Mouse (Mus musculus): Measurements from ENCODE around the gene Pcyt1b. TPM values are rescaled to one million over a fixed set of nuclear protein-coding genes. Genes with fewer than 3 reads are reported as not detected.

Pcyt1b gene
- polyA plus RNA-seq, 2 experiments, result 2.1 to 3.4 TPM

GRCm38 (mm10) chrX:93674432-93674831 is 19.8 kb downstream of the Pcyt1b start:
- Histone ChIP-seq H3K9ac (ENCODE audit: low read depth, low read length, severe bottlenecking) (no peak overlapping the region), H3K27me3 (ENCODE audit: control insufficient read depth, insufficient read depth, low read length) (no peaks in the 10 kb centered on the region), H3K4me1 (ENCODE audit: control insufficient read depth, insufficient read depth, low read length) (no peaks in the 10 kb centered on the region), H3K4me3 (replicated peaks; ENCODE audit: low read length) (no peak overlapping the region), H3K4me2 (replicated peaks; ENCODE audit: low read depth, low read length, severe bottlenecking) (peak overlapping the region; percentile 51; the same call in 1 of the 2 replicates), H3K9me3 (ENCODE audit: control insufficient read depth, low read length) (no peaks in the 10 kb centered on the region), H3K27ac (replicated peaks; ENCODE audit: low read depth, low read length) (no peak overlapping the region), H3K36me3 (ENCODE audit: control insufficient read depth, insufficient read depth, low read length) (no peaks in the 10 kb centered on the region)
- WGBS, result 47% methylated on average over 3 of the region's 3 CpGs
- no peak for TF ChIP-seq POLR2A (IDR thresholded peaks at IDR 0.05; ENCODE audit: borderline replicate concordance, extremely low read depth, insufficient read depth, insufficient read length)
- ATAC-seq (ENCODE audit: low FRiP score, low read depth) (no peak), DNase-seq (ENCODE audit: low spot score) (no peak)

- Histone ChIP-seq H3K27ac (replicated peaks; ENCODE audit: low read depth, low read length) (peak overlapping the region; percentile 71), H3K4me3 (replicated peaks; ENCODE audit: low read length) (peak overlapping the region; percentile 35)
- ATAC-seq (ENCODE audit: low FRiP score, low read depth), result peak; percentile 96
Measured at GRCm38 (mm10) chrX:93674836-93675795, 20.5 kb downstream of the Pcyt1b start.

GRCm38 (mm10) chrX:93676228-93676627 is 21.6 kb downstream of the Pcyt1b start:
- Histone ChIP-seq H3K36me3 (ENCODE audit: control insufficient read depth, insufficient read depth, low read length) (no peaks in the 10 kb centered on the region), H3K27ac (replicated peaks; ENCODE audit: low read depth, low read length) (no peak overlapping the region), H3K9ac (ENCODE audit: low read depth, low read length, severe bottlenecking) (no peak overlapping the region), H3K27me3 (ENCODE audit: control insufficient read depth, insufficient read depth, low read length) (no peaks in the 10 kb centered on the region), H3K4me1 (ENCODE audit: control insufficient read depth, insufficient read depth, low read length) (no peaks in the 10 kb centered on the region), H3K4me2 (replicated peaks; ENCODE audit: low read depth, low read length, severe bottlenecking) (peak overlapping the region; percentile 51), H3K9me3 (ENCODE audit: control insufficient read depth, low read length) (no peaks in the 10 kb centered on the region), H3K4me3 (replicated peaks; ENCODE audit: low read length) (peak overlapping the region; percentile 35; the same call in 1 of the 2 replicates)
- DNase-seq (ENCODE audit: low spot score), result no peak
- no peak for TF ChIP-seq POLR2A (IDR thresholded peaks at IDR 0.05; ENCODE audit: borderline replicate concordance, extremely low read depth, insufficient read depth, insufficient read length)
- ATAC-seq (ENCODE audit: low FRiP score, low read depth), result no peak
- WGBS, result 52% methylated on average over 2 of the region's 2 CpGs

More at GRCm38 (mm10) chrX:93674836-93675795, 20.5 kb downstream of the Pcyt1b start:
- Histone ChIP-seq H3K4me1 (ENCODE audit: control insufficient read depth, insufficient read depth, low read length) (no peaks in the 10 kb centered on the region), H3K4me2 (replicated peaks; ENCODE audit: low read depth, low read length, severe bottlenecking) (peak overlapping the region; percentile 51), H3K9ac (ENCODE audit: low read depth, low read length, severe bottlenecking) (peak overlapping the region; percentile 46), H3K9me3 (ENCODE audit: control insufficient read depth, low read length) (no peaks in the 10 kb centered on the region), H3K27me3 (ENCODE audit: control insufficient read depth, insufficient read depth, low read length) (no peaks in the 10 kb centered on the region), H3K36me3 (ENCODE audit: control insufficient read depth, insufficient read depth, low read length) (no peaks in the 10 kb centered on the region)
- TF ChIP-seq POLR2A (IDR thresholded peaks at IDR 0.05; ENCODE audit: borderline replicate concordance, extremely low read depth, insufficient read depth, insufficient read length), result no peak
- WGBS, result 18% methylated on average over 19 of the region's 19 CpGs
- peak; percentile 78 for DNase-seq (ENCODE audit: low spot score)

DNA sequence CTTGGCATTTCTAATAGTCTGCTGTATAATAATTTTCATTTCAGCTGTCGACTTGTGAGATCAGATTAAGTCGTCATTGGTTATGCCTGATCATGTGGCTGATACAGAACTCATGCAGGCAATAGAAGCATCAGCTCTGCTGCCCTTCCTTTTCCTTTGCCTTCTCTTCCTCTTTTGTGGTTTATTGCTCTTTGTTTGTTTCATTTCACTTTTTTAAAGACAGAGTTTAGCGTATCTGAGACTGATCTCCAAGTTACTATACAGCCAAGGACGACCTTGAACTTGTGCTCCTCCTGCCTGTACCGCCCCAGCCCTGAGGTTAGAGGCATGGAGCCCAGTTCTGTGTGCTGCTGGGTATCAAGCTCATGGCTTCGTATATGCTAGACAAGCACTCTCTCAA is 34.6 kb downstream of the Pcyt1b start:
- 74% methylated on average over 6 of the region's 6 CpGs for WGBS

DNA sequence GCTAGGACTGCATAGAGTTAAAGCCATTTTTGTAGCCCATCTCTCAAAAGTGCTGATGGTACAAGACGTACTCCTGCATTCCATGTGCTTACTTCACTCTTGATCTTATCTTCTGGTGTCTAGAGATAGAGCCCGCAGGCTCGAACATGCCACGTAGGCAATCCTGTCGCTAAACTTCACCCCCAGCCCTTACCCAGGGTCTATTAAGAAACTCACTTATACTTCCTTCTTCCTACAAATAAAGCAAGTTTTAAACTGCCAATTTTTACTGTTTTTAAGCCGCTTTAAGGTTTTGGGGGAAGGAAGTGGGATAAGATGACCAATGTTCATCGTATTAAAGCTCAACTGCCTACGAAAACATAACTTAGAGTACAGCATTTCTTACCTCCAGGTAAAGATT is 36.0 kb downstream of the Pcyt1b start:
- Histone ChIP-seq H3K4me1 (ENCODE audit: control insufficient read depth, insufficient read depth, low read length) (no peaks in the 10 kb centered on the region), H3K36me3 (ENCODE audit: control insufficient read depth, insufficient read depth, low read length) (no peaks in the 10 kb centered on the region), H3K4me2 (replicated peaks; ENCODE audit: low read depth, low read length, severe bottlenecking) (no peak overlapping the region), H3K27me3 (ENCODE audit: control insufficient read depth, insufficient read depth, low read length) (no peaks in the 10 kb centered on the region), H3K9ac (ENCODE audit: low read depth, low read length, severe bottlenecking) (no peak overlapping the region), H3K27ac (replicated peaks; ENCODE audit: low read depth, low read length) (no peak overlapping the region), H3K9me3 (ENCODE audit: control insufficient read depth, low read length) (no peaks in the 10 kb centered on the region), H3K4me3 (replicated peaks; ENCODE audit: low read length) (no peak overlapping the region)
- DNase-seq (ENCODE audit: low spot score), result no peak
- TF ChIP-seq POLR2A (IDR thresholded peaks at IDR 0.05; ENCODE audit: borderline replicate concordance, extremely low read depth, insufficient read depth, insufficient read length), result no peak
- no peak for ATAC-seq (ENCODE audit: low FRiP score, low read depth)
- WGBS, result 74% methylated on average over 8 of the region's 8 CpGs

More for the DNA sequence above, 34.6 kb downstream of the Pcyt1b start:
- Histone ChIP-seq H3K4me2 (replicated peaks; ENCODE audit: low read depth, low read length, severe bottlenecking) (no peak overlapping the region), H3K36me3 (ENCODE audit: control insufficient read depth, insufficient read depth, low read length) (no peaks in the 10 kb centered on the region), H3K4me3 (replicated peaks; ENCODE audit: low read length) (no peak overlapping the region), H3K9ac (ENCODE audit: low read depth, low read length, severe bottlenecking) (no peak overlapping the region), H3K4me1 (ENCODE audit: control insufficient read depth, insufficient read depth, low read length) (no peaks in the 10 kb centered on the region), H3K27ac (replicated peaks; ENCODE audit: low read depth, low read length) (no peak overlapping the region), H3K27me3 (ENCODE audit: control insufficient read depth, insufficient read depth, low read length) (no peaks in the 10 kb centered on the region), H3K9me3 (ENCODE audit: control insufficient read depth, low read length) (no peaks in the 10 kb centered on the region)
- TF ChIP-seq POLR2A (IDR thresholded peaks at IDR 0.05; ENCODE audit: borderline replicate concordance, extremely low read depth, insufficient read depth, insufficient read length), result no peak
- ATAC-seq (ENCODE audit: low FRiP score, low read depth), result no peak
- DNase-seq (ENCODE audit: low spot score), result no peak
